Mouse (Mus musculus) stomach, embryonic 14.5 days (tissue): Measurements from ENCODE around the gene Lonp2. TPM values are rescaled to one million over a fixed set of nuclear protein-coding genes. Genes with fewer than 3 reads are reported as not detected.

Experiments
- ATAC-seq: fragments of 200-750 bp; cut with Nextera tagmentation; 2 replicates; pipeline ENCODE4 v1.8.0; 2017; ENCODE audit warnings: low read depth, moderate TSS enrichment; ENCODE audit not compliant: insufficient number of reproducible peaks, insufficient read depth, low FRiP score
- H3K27ac ChIP-seq: fragments of 300-500 bp; sonication (generic); 2 replicates; pipeline ENCODE4 v1.5.1; 2014; ENCODE audit warnings: mild to moderate bottlenecking, low read length, moderate library complexity, mixed read lengths
- H3K27me3 ChIP-seq: fragments of 300-500 bp; sonication (generic); 2 replicates; pipeline ENCODE4 v1.6.1; 2014; ENCODE audit warnings: low read length, control low read depth, mixed read lengths; ENCODE audit not compliant: control insufficient read depth, insufficient read depth
- H3K36me3 ChIP-seq: fragments of 300-500 bp; sonication (generic); 2 replicates; pipeline ENCODE4 v1.6.1; 2014; ENCODE audit warnings: mild to moderate bottlenecking, control low read depth, low read length, moderate library complexity, mixed read lengths; ENCODE audit not compliant: control insufficient read depth, insufficient read depth
- H3K4me1 ChIP-seq: fragments of 300-500 bp; sonication (generic); 2 replicates; pipeline ENCODE4 v1.6.1; 2014; ENCODE audit warnings: low read length, control low read depth, mixed read lengths; ENCODE audit not compliant: control insufficient read depth, insufficient read depth
- H3K4me2 ChIP-seq: fragments of 300-500 bp; sonication (generic); replicated peaks from 2 replicates; pipeline ENCODE4 v1.6.1; 2014; ENCODE audit warnings: low read depth, low read length, control low read depth
- H3K4me3 ChIP-seq: fragments of 300-500 bp; sonication (generic); 2 replicates; pipeline ENCODE4 v1.5.1; 2014; ENCODE audit warnings: low read depth, low read length, control low read depth
- H3K9ac ChIP-seq: fragments of 300-500 bp; sonication (generic); replicated peaks from 2 replicates; pipeline ENCODE4 v1.6.1; 2014; ENCODE audit warnings: low read depth, mild to moderate bottlenecking, control low read depth, low read length, moderate library complexity, mixed read lengths
- H3K9me3 ChIP-seq: fragments of 300-500 bp; sonication (generic); 2 replicates; pipeline ENCODE4 v1.6.1; 2016; ENCODE audit warnings: low read depth, low read length, control low read depth; ENCODE audit not compliant: control insufficient read depth
- WGBS: fragments of 180-500 bp; shearing (Covaris S2); extraction: QIAGEN DNeasy Blood & Tissue Kit; methylation state at CpG from one replicate; pipeline ENCODE4 v1.1.7; 2014; 5-methylcytosine and 5-hydroxymethylcytosine counted together
- microRNA-seq: library from miRNA; unstranded; fragments of <30 nt; microRNA quantifications from one replicate; pipeline ENCODE4, GENCODE M21; 2016
- polyA plus RNA-seq: library from polyadenylated mRNA; unstranded; fragments of >200 nt; fragmentation: Nextera tagmentation; extraction: Ambion mirVana; gene quantifications from 2 replicates; pipeline ENCODE4 v1.2.1, GENCODE M21; 2014

The Lonp2 gene
- polyA plus RNA-seq, 1 experiment from 2014 or later: 45.4 TPM

GRCm38 (mm10) chr8:86766548-86767211 lies 142.8 kb downstream of the Lonp2 start:
- no peaks in the 10 kb centered on the region for H3K36me3 ChIP-seq
- H3K27ac ChIP-seq: no peak overlapping the region
- no peaks in the 10 kb centered on the region for H3K27me3 ChIP-seq
- no peak overlapping the region for H3K4me3 ChIP-seq
- H3K9ac ChIP-seq: no peak overlapping the region
- WGBS: 88% methylated on average over 9 of the region's 9 CpGs
- H3K9me3 ChIP-seq: no peaks in the 10 kb centered on the region
- no peaks in the 10 kb centered on the region for H3K4me1 ChIP-seq
- no peak for ATAC-seq
- H3K4me2 ChIP-seq: no peak overlapping the region

GRCm38 (mm10) chr8:86768499-86768898 lies 144.7 kb downstream of the Lonp2 start:
- WGBS: 63% methylated on average over 5 of the region's 5 CpGs
- Histone ChIP-seq H3K9me3 (no peaks in the 10 kb centered on the region), H3K9ac (no peak overlapping the region), H3K27me3 (no peaks in the 10 kb centered on the region), H3K4me1 (no peaks in the 10 kb centered on the region), H3K4me3 (no peak overlapping the region), H3K27ac (no peak overlapping the region), H3K36me3 (no peaks in the 10 kb centered on the region), H3K4me2 (no peak overlapping the region)
- ATAC-seq: no peak

GRCm38 (mm10) chr8:86769945-86770715 lies 146.3 kb downstream of the Lonp2 start:
- Histone ChIP-seq H3K9ac (no peak overlapping the region), H3K36me3 (no peaks in the 10 kb centered on the region), H3K27me3 (no peaks in the 10 kb centered on the region), H3K27ac (no peak overlapping the region), H3K9me3 (no peaks in the 10 kb centered on the region), H3K4me3 (no peak overlapping the region), H3K4me1 (no peaks in the 10 kb centered on the region), H3K4me2 (no peak overlapping the region)
- no peak for ATAC-seq
- 67% methylated on average over 1 of the region's 1 CpGs for WGBS

Small RNA genes lying within 50 kb of the gene (microRNA-seq; reads per million reads assigned to microRNA genes)
- not detected for gene Gm44348

Other genes starting within 250 kb of the Lonp2 start
- 0.22 TPM in 2 replicates for gene Abcc12, start 43.4 kb upstream of the Lonp2 start, polyA plus RNA-seq
- gene Gm10638, start 121.7 kb downstream of the Lonp2 start, polyA plus RNA-seq: 3.7 and 3.9 TPM in 2 replicates
- gene Siah1a, start 121.9 kb downstream of the Lonp2 start, polyA plus RNA-seq: 39.1 and 48.9 TPM in 2 replicates